Mouse (Mus musculus) lung, adult 2 months (tissue): ENCODE measurements around the gene Calcrl.
A peak's percentile ranks its signal among the peaks of the same experiment; 100 is the strongest.

Experiments
- CTCF ChIP-seq: fragments of 200-500 bp; IDR thresholded peaks from 2 replicates; pipeline ENCODE4 v1.5.1; 2011; ENCODE audit warnings: mild to moderate bottlenecking, low read length, control low read depth; ENCODE audit not compliant: insufficient read depth
- POLR2A ChIP-seq: fragments of 200-500 bp; IDR thresholded peaks from 2 replicates; pipeline ENCODE4 v1.6.1; 2011; ENCODE audit warnings: low read depth, mild to moderate bottlenecking, control low read depth, low read length, borderline replicate concordance; ENCODE audit errors: extremely low read depth

- TF ChIP-seq POLR2A (no peak), CTCF (peak; percentile 49; the same call in 1 of the 2 replicates)
Measured at GRCm38 (mm10) chr2:84455236-84455799, 30.1 kb upstream of the Calcrl start.
